Mouse (Mus musculus) bone marrow macrophage, adult 2 months (primary cell): Measurements from ENCODE around the gene Bri3.

Experiments
- CTCF ChIP-seq: IDR thresholded peaks from 2 replicates; pipeline ENCODE4 v1.5.1; 2012; ENCODE audit warnings: low read depth, mild to moderate bottlenecking, low read length, moderate library complexity
- POLR2A ChIP-seq: IDR thresholded peaks from 2 replicates; pipeline ENCODE4 v1.6.1; 2012; ENCODE audit warnings: mild to moderate bottlenecking, low read depth, low read length, borderline replicate concordance

DNA sequence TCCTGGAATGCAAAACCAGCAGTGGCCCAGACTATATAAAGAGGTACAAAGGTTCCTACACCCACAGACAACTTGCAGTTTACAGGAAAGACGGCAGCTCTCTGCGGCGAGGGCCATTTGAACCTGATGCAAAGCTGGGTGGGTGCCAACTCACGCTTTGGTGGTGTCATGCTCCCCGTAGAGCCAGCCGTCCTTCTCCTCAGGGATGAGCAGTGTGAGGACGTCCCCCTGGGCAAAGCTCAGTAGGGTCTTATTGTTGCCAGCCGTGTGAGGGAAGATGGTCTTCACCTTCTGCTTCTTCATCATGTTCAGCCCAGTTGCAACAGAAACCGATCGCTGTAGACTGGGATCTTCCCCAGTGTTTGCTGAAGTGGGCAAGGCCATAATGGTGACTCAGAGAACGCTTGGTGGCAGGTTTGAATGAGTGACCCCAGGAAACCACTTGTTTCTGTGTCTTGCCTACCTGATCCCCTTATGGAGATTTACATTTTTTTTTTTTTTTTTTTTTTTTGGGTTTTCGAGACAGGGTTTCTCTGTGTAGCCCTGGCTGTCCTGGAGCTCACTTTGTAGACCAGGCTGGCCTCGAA, 34.2 kb downstream of the Bri3 start:
- TF ChIP-seq POLR2A (no peak), CTCF (no peak)
